Mouse (Mus musculus) brain, embryonic 14.5 days (tissue): ENCODE measurements at regions not wholly inside any gene's neighbourhood (a gene's known extent, or its start where the extent isn't known, plus 50 kb on each side); places are given as distances from the start of the nearest gene placed in this dataset.

Source experiments
- CTCF ChIP-seq: fragments of 200-500 bp; IDR thresholded peaks from 2 replicates; pipeline ENCODE4 v1.5.1; 2012; ENCODE audit warnings: inconsistent platforms, mild to moderate bottlenecking, moderate library complexity, borderline replicate concordance; ENCODE audit not compliant: insufficient read depth, insufficient read length; ENCODE audit errors: extremely low read depth
- POLR2A ChIP-seq: fragments of 200-500 bp; IDR thresholded peaks from 2 replicates; pipeline ENCODE4 v1.6.1; 2012; ENCODE audit warnings: mild to moderate bottlenecking, inconsistent platforms, borderline replicate concordance; ENCODE audit not compliant: poor library complexity, insufficient read depth, insufficient read length, severe bottlenecking; ENCODE audit errors: extremely low read depth

GRCm38 (mm10) chr4:10786701-10787100 lies 87.6 kb upstream of the 2610301B20Rik start:
- TF ChIP-seq CTCF (no peak), POLR2A (no peak)
